Mouse (Mus musculus): ENCODE measurements around the gene B3gnt2. TPM values are rescaled to one million over a fixed set of nuclear protein-coding genes. Genes with fewer than 3 reads are reported as not detected.

Gene B3gnt2
- polyA plus RNA-seq, 1 experiment from 2014 or later, result 12.7 TPM

- H3K4me2 ChIP-seq (ENCODE audit: low read depth, low read length), result no peak overlapping the region
- H3K4me1 ChIP-seq (replicated peaks; ENCODE audit: control insufficient read depth, insufficient read depth, low read length), result no peaks in the 10 kb centered on the region
- no peak overlapping the region for H3K27ac ChIP-seq (ENCODE audit: low read length)
- no peaks in the 10 kb centered on the region for H3K27me3 ChIP-seq (ENCODE audit: control insufficient read depth, insufficient read depth, low read depth, low read length)
- no peak for ATAC-seq (ENCODE audit: low read depth)
- H3K36me3 ChIP-seq (ENCODE audit: control insufficient read depth, insufficient read depth, low read length), result no peaks in the 10 kb centered on the region
- no peak overlapping the region for H3K9ac ChIP-seq (ENCODE audit: low read length)
- 86% methylated on average over 18 of the region's 18 CpGs for WGBS
- no peaks in the 10 kb centered on the region for H3K9me3 ChIP-seq (ENCODE audit: control insufficient read depth, low read length)
- H3K4me3 ChIP-seq (ENCODE audit: low read length), result no peak overlapping the region
Observed at GRCm38 (mm10) chr11:22762236-22762927, 98.4 kb downstream of the B3gnt2 start.

GRCm38 (mm10) chr11:22759783-22760182 lies 101.0 kb downstream of the B3gnt2 start:
- no peak overlapping the region for H3K9ac ChIP-seq (ENCODE audit: low read length)
- no peaks in the 10 kb centered on the region for H3K9me3 ChIP-seq (ENCODE audit: control insufficient read depth, low read length)
- H3K4me3 ChIP-seq (ENCODE audit: low read length), result no peak overlapping the region
- no peaks in the 10 kb centered on the region for H3K27me3 ChIP-seq (ENCODE audit: control insufficient read depth, insufficient read depth, low read depth, low read length)
- H3K4me2 ChIP-seq (ENCODE audit: low read depth, low read length), result no peak overlapping the region
- no peaks in the 10 kb centered on the region for H3K36me3 ChIP-seq (ENCODE audit: control insufficient read depth, insufficient read depth, low read length)
- ATAC-seq (ENCODE audit: low read depth), result no peak
- 80% methylated on average over 2 of the region's 4 CpGs for WGBS
- no peak overlapping the region for H3K27ac ChIP-seq (ENCODE audit: low read length)
- H3K4me1 ChIP-seq (replicated peaks; ENCODE audit: control insufficient read depth, insufficient read depth, low read length), result no peaks in the 10 kb centered on the region

- H3K4me3 ChIP-seq (ENCODE audit: low read length), result no peak overlapping the region
- no peaks in the 10 kb centered on the region for H3K4me1 ChIP-seq (replicated peaks; ENCODE audit: control insufficient read depth, insufficient read depth, low read length)
- no peaks in the 10 kb centered on the region for H3K36me3 ChIP-seq (ENCODE audit: control insufficient read depth, insufficient read depth, low read length)
- no peak overlapping the region for H3K4me2 ChIP-seq (ENCODE audit: low read depth, low read length)
- no peaks in the 10 kb centered on the region for H3K9me3 ChIP-seq (ENCODE audit: control insufficient read depth, low read length)
- WGBS, result 74% methylated on average over 3 of the region's 3 CpGs
- H3K27ac ChIP-seq (ENCODE audit: low read length), result no peak overlapping the region
- ATAC-seq (ENCODE audit: low read depth), result no peak
- H3K9ac ChIP-seq (ENCODE audit: low read length), result no peak overlapping the region
- H3K27me3 ChIP-seq (ENCODE audit: control insufficient read depth, insufficient read depth, low read depth, low read length), result no peaks in the 10 kb centered on the region
Observed at GRCm38 (mm10) chr11:22756168-22756980, 104.4 kb downstream of the B3gnt2 start.

- Histone ChIP-seq H3K9me3 (ENCODE audit: control insufficient read depth, low read length) (no peaks in the 10 kb centered on the region), H3K36me3 (ENCODE audit: control insufficient read depth, insufficient read depth, low read length) (no peaks in the 10 kb centered on the region), H3K4me3 (ENCODE audit: low read length) (no peak overlapping the region), H3K9ac (ENCODE audit: low read length) (no peak overlapping the region), H3K4me1 (replicated peaks; ENCODE audit: control insufficient read depth, insufficient read depth, low read length) (no peaks in the 10 kb centered on the region), H3K27ac (ENCODE audit: low read length) (no peak overlapping the region), H3K27me3 (ENCODE audit: control insufficient read depth, insufficient read depth, low read depth, low read length) (no peaks in the 10 kb centered on the region), H3K4me2 (ENCODE audit: low read depth, low read length) (no peak overlapping the region)
- WGBS, result 61% methylated on average over 1 of the region's 1 CpGs
- ATAC-seq (ENCODE audit: low read depth), result 0 out of 2 replicates have a peak, but pooled peaks have one; percentile 36
Observed at GRCm38 (mm10) chr11:22755180-22755579, 105.6 kb downstream of the B3gnt2 start.

GRCm38 (mm10) chr11:22752596-22752995 lies 108.2 kb downstream of the B3gnt2 start:
- H3K9ac ChIP-seq (ENCODE audit: low read length), result no peak overlapping the region
- no peaks in the 10 kb centered on the region for H3K4me1 ChIP-seq (replicated peaks; ENCODE audit: control insufficient read depth, insufficient read depth, low read length)
- no peak for ATAC-seq (ENCODE audit: low read depth)
- H3K9me3 ChIP-seq (ENCODE audit: control insufficient read depth, low read length), result no peaks in the 10 kb centered on the region
- H3K4me2 ChIP-seq (ENCODE audit: low read depth, low read length), result no peak overlapping the region
- no peaks in the 10 kb centered on the region for H3K27me3 ChIP-seq (ENCODE audit: control insufficient read depth, insufficient read depth, low read depth, low read length)
- no peaks in the 10 kb centered on the region for H3K36me3 ChIP-seq (ENCODE audit: control insufficient read depth, insufficient read depth, low read length)
- 17% methylated on average over 5 of the region's 5 CpGs for WGBS
- no peak overlapping the region for H3K4me3 ChIP-seq (ENCODE audit: low read length)
- H3K27ac ChIP-seq (ENCODE audit: low read length), result no peak overlapping the region

- ATAC-seq (ENCODE audit: low read depth), result no peak
- H3K4me3 ChIP-seq (ENCODE audit: low read length), result no peak overlapping the region
- H3K4me2 ChIP-seq (ENCODE audit: low read depth, low read length), result no peak overlapping the region
- 79% methylated on average over 3 of the region's 3 CpGs for WGBS
- H3K27me3 ChIP-seq (ENCODE audit: control insufficient read depth, insufficient read depth, low read depth, low read length), result no peaks in the 10 kb centered on the region
- H3K4me1 ChIP-seq (replicated peaks; ENCODE audit: control insufficient read depth, insufficient read depth, low read length), result no peaks in the 10 kb centered on the region
- peaks cover under 1% of the 10 kb centered on the region; the same call in 1 of the 2 replicates for H3K9me3 ChIP-seq (ENCODE audit: control insufficient read depth, low read length)
- H3K36me3 ChIP-seq (ENCODE audit: control insufficient read depth, insufficient read depth, low read length), result no peaks in the 10 kb centered on the region
- no peak overlapping the region for H3K27ac ChIP-seq (ENCODE audit: low read length)
- H3K9ac ChIP-seq (ENCODE audit: low read length), result no peak overlapping the region
Observed at GRCm38 (mm10) chr11:22751592-22751991, 109.2 kb downstream of the B3gnt2 start.

- peaks cover 13% of the 10 kb centered on the region for H3K9me3 ChIP-seq (ENCODE audit: control insufficient read depth, low read length)
- H3K4me3 ChIP-seq (ENCODE audit: low read length), result no peak overlapping the region
- H3K4me2 ChIP-seq (ENCODE audit: low read depth, low read length), result no peak overlapping the region
- H3K36me3 ChIP-seq (ENCODE audit: control insufficient read depth, insufficient read depth, low read length), result no peaks in the 10 kb centered on the region
- no peak for ATAC-seq (ENCODE audit: low read depth)
- no peak overlapping the region for H3K27ac ChIP-seq (ENCODE audit: low read length)
- WGBS, result 78% methylated on average over 7 of the region's 7 CpGs
- no peaks in the 10 kb centered on the region for H3K4me1 ChIP-seq (replicated peaks; ENCODE audit: control insufficient read depth, insufficient read depth, low read length)
- H3K9ac ChIP-seq (ENCODE audit: low read length), result no peak overlapping the region
- H3K27me3 ChIP-seq (ENCODE audit: control insufficient read depth, insufficient read depth, low read depth, low read length), result no peaks in the 10 kb centered on the region
Observed at GRCm38 (mm10) chr11:22747406-22747805, 113.4 kb downstream of the B3gnt2 start.

- H3K36me3 ChIP-seq (ENCODE audit: control insufficient read depth, insufficient read depth, low read length), result no peaks in the 10 kb centered on the region
- H3K4me1 ChIP-seq (replicated peaks; ENCODE audit: control insufficient read depth, insufficient read depth, low read length), result peaks cover 3% of the 10 kb centered on the region; the same call in 1 of the 2 replicates
- H3K27me3 ChIP-seq (ENCODE audit: control insufficient read depth, insufficient read depth, low read depth, low read length), result no peaks in the 10 kb centered on the region
- peaks cover 13% of the 10 kb centered on the region for H3K9me3 ChIP-seq (ENCODE audit: control insufficient read depth, low read length)
- no peak overlapping the region for H3K27ac ChIP-seq (ENCODE audit: low read length)
- no peak for ATAC-seq (ENCODE audit: low read depth)
- no peak overlapping the region for H3K4me2 ChIP-seq (ENCODE audit: low read depth, low read length)
- H3K9ac ChIP-seq (ENCODE audit: low read length), result no peak overlapping the region
- H3K4me3 ChIP-seq (ENCODE audit: low read length), result no peak overlapping the region
Observed at GRCm38 (mm10) chr11:22745356-22745755, 115.4 kb downstream of the B3gnt2 start.

GRCm38 (mm10) chr11:22743561-22744269 lies 117.0 kb downstream of the B3gnt2 start:
- H3K27ac ChIP-seq (ENCODE audit: low read length), result no peak overlapping the region
- ATAC-seq (ENCODE audit: low read depth), result no peak
- 71% methylated on average over 5 of the region's 5 CpGs for WGBS

More at GRCm38 (mm10) chr11:22743561-22744269, 117.0 kb downstream of the B3gnt2 start:
- no peak overlapping the region for H3K4me3 ChIP-seq (ENCODE audit: low read length)
- no peak overlapping the region for H3K9ac ChIP-seq (ENCODE audit: low read length)
- H3K27me3 ChIP-seq (ENCODE audit: control insufficient read depth, insufficient read depth, low read depth, low read length), result no peaks in the 10 kb centered on the region
- H3K4me2 ChIP-seq (ENCODE audit: low read depth, low read length), result no peak overlapping the region
- no peaks in the 10 kb centered on the region for H3K36me3 ChIP-seq (ENCODE audit: control insufficient read depth, insufficient read depth, low read length)
- H3K9me3 ChIP-seq (ENCODE audit: control insufficient read depth, low read length), result peaks cover 13% of the 10 kb centered on the region
- H3K4me1 ChIP-seq (replicated peaks; ENCODE audit: control insufficient read depth, insufficient read depth, low read length), result peaks cover 3% of the 10 kb centered on the region; the same call in 1 of the 2 replicates
